Mouse (Mus musculus) embryonic fibroblast, embryonic 13.5 days (primary cell): ENCODE measurements around the gene Mgat4b. TPM values are rescaled to one million over a fixed set of nuclear protein-coding genes. Genes with fewer than 3 reads are reported as not detected.
A peak's percentile ranks its signal among the peaks of the same experiment; 100 is the strongest.

Experiments
- H3K27ac ChIP-seq: 2 replicates; pipeline ENCODE4 v1.5.1; 2012; ENCODE audit warnings: low read length, control low read depth, inconsistent platforms; ENCODE audit not compliant: insufficient read depth
- H3K4me1 ChIP-seq: 2 replicates; pipeline ENCODE4 v1.6.1; 2011; ENCODE audit warnings: low read length; ENCODE audit not compliant: control insufficient read depth, insufficient read depth
- H3K4me3 ChIP-seq: 2 replicates; pipeline ENCODE4 v1.5.1; 2011; ENCODE audit warnings: mild to moderate bottlenecking, control low read depth, low read length; ENCODE audit not compliant: insufficient read depth
- CTCF ChIP-seq: IDR thresholded peaks from 2 replicates; pipeline ENCODE4 v1.5.1; 2011; ENCODE audit warnings: mild to moderate bottlenecking, control low read depth, low read length, moderate library complexity, borderline replicate concordance; ENCODE audit not compliant: insufficient read depth
- POLR2A ChIP-seq: IDR thresholded peaks from 2 replicates; pipeline ENCODE4 v1.6.1; 2011; ENCODE audit warnings: low read depth, mild to moderate bottlenecking, control low read depth, low read length, moderate library complexity
- polyA plus RNA-seq: library from polyadenylated mRNA; stranded (reverse); fragments of >200 nt; gene quantifications from 2 replicates; pipeline ENCODE4 v1.2.4, GENCODE M21; 2011; ENCODE audit warnings: low read depth; ENCODE audit not compliant: missing spikeins, insufficient read length

Mgat4b gene
- polyA plus RNA-seq, 1 experiment: 35.1 TPM

GRCm38 (mm10) chr11:50240235-50240911, 29.7 kb downstream of the Mgat4b start:
- TF ChIP-seq CTCF (no peak), POLR2A (no peak)
- H3K4me1 ChIP-seq: peaks cover 8% of the 10 kb centered on the region
- H3K4me3 ChIP-seq: no peak overlapping the region
- H3K27ac ChIP-seq: no peak overlapping the region

GRCm38 (mm10) chr11:50243926-50244325, 33.2 kb downstream of the Mgat4b start:
- Histone ChIP-seq H3K4me1 (peaks cover 2% of the 10 kb centered on the region; the same call in 1 of the 2 replicates), H3K27ac (no peak overlapping the region), H3K4me3 (no peak overlapping the region)
- TF ChIP-seq POLR2A (no peak), CTCF (no peak)

- H3K4me3 ChIP-seq: no peak overlapping the region
- H3K4me1 ChIP-seq: peaks cover 2% of the 10 kb centered on the region; the same call in 1 of the 2 replicates
- no peak for TF ChIP-seq POLR2A
- TF ChIP-seq CTCF: no peak
- H3K27ac ChIP-seq: no peak overlapping the region
Measured at GRCm38 (mm10) chr11:50245269-50245668, 34.6 kb downstream of the Mgat4b start.

GRCm38 (mm10) chr11:50248473-50249171, 37.9 kb downstream of the Mgat4b start:
- Histone ChIP-seq H3K27ac (no peak overlapping the region), H3K4me1 (peaks cover 13% of the 10 kb centered on the region), H3K4me3 (no peak overlapping the region)
- TF ChIP-seq POLR2A: no peak
- no peak for TF ChIP-seq CTCF

GRCm38 (mm10) chr11:50252166-50252565, 41.5 kb downstream of the Mgat4b start:
- TF ChIP-seq CTCF: no peak
- TF ChIP-seq POLR2A: no peak
- peak overlapping the region; percentile 98 for H3K27ac ChIP-seq
- no peak overlapping the region for H3K4me3 ChIP-seq
- H3K4me1 ChIP-seq: peaks cover 11% of the 10 kb centered on the region

GRCm38 (mm10) chr11:50252684-50253265, 42.1 kb downstream of the Mgat4b start:
- H3K4me3 ChIP-seq: no peak overlapping the region
- peak overlapping the region; percentile 98 for H3K27ac ChIP-seq
- no peak for TF ChIP-seq CTCF
- no peak for TF ChIP-seq POLR2A

GRCm38 (mm10) chr11:50253393-50253792, 42.7 kb downstream of the Mgat4b start:
- Histone ChIP-seq H3K4me1 (peaks cover 11% of the 10 kb centered on the region), H3K27ac (peak overlapping the region; percentile 98), H3K4me3 (no peak overlapping the region)
- TF ChIP-seq POLR2A: no peak
- TF ChIP-seq CTCF: no peak

More at GRCm38 (mm10) chr11:50252684-50253265, 42.1 kb downstream of the Mgat4b start:
- peaks cover 11% of the 10 kb centered on the region for H3K4me1 ChIP-seq

- H3K4me1 ChIP-seq: peaks cover 11% of the 10 kb centered on the region
- no peak overlapping the region for H3K4me3 ChIP-seq
- peak overlapping the region; percentile 98; the same call in 1 of the 2 replicates for H3K27ac ChIP-seq
- no peak for TF ChIP-seq CTCF
- TF ChIP-seq POLR2A: no peak
Measured at GRCm38 (mm10) chr11:50254010-50254580, 43.4 kb downstream of the Mgat4b start.

GRCm38 (mm10) chr11:50256615-50257014, 45.9 kb downstream of the Mgat4b start:
- H3K27ac ChIP-seq: no peak overlapping the region
- no peak overlapping the region for H3K4me3 ChIP-seq
- H3K4me1 ChIP-seq: peaks cover 11% of the 10 kb centered on the region
- no peak for TF ChIP-seq CTCF
- no peak for TF ChIP-seq POLR2A

GRCm38 (mm10) chr11:50258310-50258709, 47.6 kb downstream of the Mgat4b start:
- Histone ChIP-seq H3K4me1 (peaks cover under 1% of the 10 kb centered on the region), H3K4me3 (no peak overlapping the region), H3K27ac (no peak overlapping the region)
- TF ChIP-seq POLR2A (no peak), CTCF (no peak)
